Mouse (Mus musculus): ENCODE data around the gene Tomt. TPM values are rescaled to one million over a fixed set of nuclear protein-coding genes. Genes with fewer than 3 reads are reported as not detected.

Tomt gene
- polyA plus RNA-seq, 1 experiment from 2014 or later: 0.46 TPM

DNA sequence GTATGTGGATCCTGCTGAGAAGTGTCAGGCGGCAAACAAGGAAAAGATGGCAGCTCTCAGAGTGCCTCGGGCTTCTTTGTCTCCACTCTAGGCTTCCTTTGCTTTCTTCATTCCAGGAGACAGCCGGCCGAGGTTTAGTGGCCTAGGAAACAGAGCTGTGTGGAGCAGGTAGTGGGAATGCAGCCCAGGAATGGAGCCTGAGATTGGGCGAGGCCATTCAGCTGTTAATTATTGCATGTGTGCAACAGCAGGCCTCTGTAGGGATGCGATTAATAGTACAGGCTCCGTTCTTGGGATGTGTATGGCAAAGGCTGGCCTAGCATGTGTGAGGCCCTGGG is 37.0 kb downstream of the Tomt start:
- Histone ChIP-seq H3K4me2 (no peak overlapping the region), H3K9me3 (replicated peaks) (no peaks in the 10 kb centered on the region), H3K9ac (replicated peaks) (no peak overlapping the region), H3K27me3 (replicated peaks) (no peaks in the 10 kb centered on the region), H3K4me3 (replicated peaks) (no peak overlapping the region), H3K27ac (replicated peaks) (no peak overlapping the region), H3K4me1 (no peaks in the 10 kb centered on the region), H3K36me3 (no peaks in the 10 kb centered on the region)
- no peak for ATAC-seq (ENCODE audit: low FRiP score)
- 64% methylated on average over 7 of the region's 7 CpGs for WGBS

DNA sequence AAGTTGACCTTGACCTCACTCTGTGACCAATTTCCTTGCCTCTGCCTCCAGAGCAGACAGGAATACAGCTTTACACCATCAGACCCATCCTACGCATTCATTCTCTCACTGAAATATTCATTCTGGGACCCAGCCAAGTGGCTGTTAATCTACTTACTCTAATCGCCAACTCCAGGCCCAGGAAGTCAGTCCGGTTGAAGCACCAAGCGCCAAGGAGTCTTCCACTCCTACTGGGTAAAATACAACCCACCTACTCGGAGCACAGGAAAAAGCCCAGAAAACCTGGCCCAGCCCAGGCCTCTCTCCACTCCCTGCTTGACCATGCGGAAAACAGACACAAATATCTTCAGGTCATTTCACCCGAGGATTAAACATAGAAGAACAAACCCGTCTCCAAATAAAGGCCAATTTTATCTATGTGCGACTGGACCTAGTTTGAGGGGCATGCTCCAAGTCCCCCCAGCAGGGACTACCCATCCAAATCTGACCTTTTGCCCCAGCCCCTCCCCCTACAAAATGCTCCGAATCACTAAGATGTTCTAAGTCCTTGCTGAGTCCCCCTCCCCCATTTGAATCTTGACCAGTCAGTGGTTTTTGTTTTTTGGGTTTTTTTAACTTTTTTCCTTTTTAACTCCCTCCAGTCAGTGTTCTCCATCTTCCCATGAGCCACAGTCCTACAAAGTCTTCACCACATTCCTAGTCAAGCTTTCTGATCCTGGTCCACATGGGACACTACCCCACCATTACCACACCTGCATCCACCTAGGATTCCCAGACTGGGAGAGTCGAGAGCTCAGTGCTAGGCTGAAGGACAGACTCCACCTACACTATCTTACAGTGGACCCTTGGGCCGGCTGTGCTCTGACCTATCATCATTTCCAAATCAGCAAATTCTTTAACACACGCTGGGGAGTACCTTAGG is 37.7 kb downstream of the Tomt start:
- Histone ChIP-seq H3K4me2 (no peak overlapping the region), H3K36me3 (no peaks in the 10 kb centered on the region), H3K4me3 (replicated peaks) (no peak overlapping the region), H3K9ac (replicated peaks) (no peak overlapping the region), H3K27me3 (replicated peaks) (no peaks in the 10 kb centered on the region), H3K4me1 (no peaks in the 10 kb centered on the region), H3K27ac (replicated peaks) (no peak overlapping the region), H3K9me3 (replicated peaks) (no peaks in the 10 kb centered on the region)
- WGBS: 63% methylated on average over 13 of the region's 13 CpGs
- no peak for ATAC-seq (ENCODE audit: low FRiP score)

DNA sequence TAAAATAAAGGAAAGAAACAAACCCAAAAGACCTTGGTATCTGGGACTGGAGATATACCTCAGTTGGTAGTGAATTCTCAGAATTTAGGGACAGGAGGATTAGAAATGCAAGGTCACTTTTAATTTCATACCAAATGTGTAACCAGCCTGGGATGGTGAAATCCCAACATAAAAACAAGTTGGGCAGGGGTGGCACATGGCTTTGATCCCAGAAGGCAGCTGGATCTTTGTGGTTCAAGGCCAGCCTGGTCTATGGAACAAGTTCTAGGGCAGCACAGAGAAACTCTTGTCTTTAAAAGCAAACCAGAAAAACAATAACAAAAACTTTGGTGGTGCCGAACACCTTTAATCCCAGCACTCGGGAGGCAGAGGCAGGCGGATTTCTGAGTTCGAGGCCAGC is 38.7 kb downstream of the Tomt start:
- Histone ChIP-seq H3K9me3 (replicated peaks) (no peaks in the 10 kb centered on the region), H3K9ac (replicated peaks) (no peak overlapping the region), H3K27ac (replicated peaks) (no peak overlapping the region), H3K4me3 (replicated peaks) (no peak overlapping the region), H3K27me3 (replicated peaks) (no peaks in the 10 kb centered on the region), H3K36me3 (no peaks in the 10 kb centered on the region), H3K4me2 (no peak overlapping the region), H3K4me1 (no peaks in the 10 kb centered on the region)
- ATAC-seq (ENCODE audit: low FRiP score): no peak
- 93% methylated on average over 4 of the region's 4 CpGs for WGBS

DNA sequence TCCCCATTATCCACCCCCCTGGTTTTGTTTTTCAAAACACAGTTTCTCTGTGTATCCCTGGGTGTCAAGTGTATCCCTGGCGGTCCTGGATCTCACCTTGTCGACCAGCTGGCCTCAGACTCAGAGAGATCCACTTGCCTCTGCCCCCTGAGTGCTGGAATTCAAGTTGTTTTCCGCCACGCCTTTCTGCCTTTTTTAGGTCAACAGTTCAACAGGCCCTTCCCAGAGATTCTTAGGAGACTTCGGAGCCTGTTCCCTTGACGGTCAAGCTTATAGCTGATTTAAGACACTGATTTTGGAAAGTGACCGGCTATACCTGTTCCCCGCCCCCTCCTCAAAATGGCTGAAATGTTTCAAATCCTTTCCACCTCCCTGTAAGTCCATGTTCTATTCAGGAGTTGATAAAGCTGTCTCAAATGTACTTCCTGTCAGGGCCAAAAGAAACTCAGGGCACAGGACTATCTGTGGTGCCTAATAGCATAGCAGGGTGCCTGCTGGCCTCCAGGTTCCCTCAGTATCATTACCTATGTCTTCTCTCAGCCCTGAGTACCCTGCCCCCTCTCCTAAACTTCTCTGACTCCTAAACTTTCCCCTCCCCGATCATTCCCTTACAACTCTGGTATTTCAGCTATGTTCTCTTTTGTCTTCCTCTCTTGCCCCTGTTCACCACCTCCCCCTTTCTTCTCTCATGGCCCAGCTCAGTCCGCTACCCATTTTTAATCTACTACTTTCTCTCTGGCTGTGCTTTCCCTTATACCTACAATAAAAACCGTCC is 39.5 kb downstream of the Tomt start:
- Histone ChIP-seq H3K9ac (replicated peaks) (no peak overlapping the region), H3K27me3 (replicated peaks) (no peaks in the 10 kb centered on the region), H3K27ac (replicated peaks) (no peak overlapping the region), H3K4me3 (replicated peaks) (no peak overlapping the region), H3K4me1 (no peaks in the 10 kb centered on the region), H3K9me3 (replicated peaks) (no peaks in the 10 kb centered on the region), H3K36me3 (no peaks in the 10 kb centered on the region), H3K4me2 (no peak overlapping the region)
- 83% methylated on average over 11 of the region's 11 CpGs for WGBS
- no peak for ATAC-seq (ENCODE audit: low FRiP score)

DNA sequence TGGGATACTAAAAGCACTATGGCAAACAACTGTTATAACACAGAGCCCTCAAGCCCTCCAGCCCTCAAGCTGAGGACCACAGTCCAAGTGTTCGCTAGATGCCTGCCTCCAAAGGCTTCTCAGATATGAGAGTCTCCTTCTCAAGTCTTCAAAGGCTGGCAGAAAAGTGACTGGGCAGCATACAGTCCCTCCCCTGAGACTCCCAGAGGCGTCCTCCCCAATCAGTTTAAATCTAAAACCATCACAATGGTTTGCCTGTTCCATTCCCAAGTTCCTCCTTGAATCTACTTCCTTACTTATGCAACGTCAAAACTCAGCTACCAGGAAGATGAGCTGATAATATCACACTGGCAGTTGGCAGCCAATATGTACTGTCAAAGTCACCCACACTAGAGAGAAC is 42.7 kb downstream of the Tomt start, which contains the start of gene Anapc15:
TSS of gene Anapc15 (plus strand) at position 301 of the 400 bp plus-strand sequence.
- Histone ChIP-seq H3K4me1 (no peaks in the 10 kb centered on the region), H3K4me3 (replicated peaks) (no peak within 1 kb of the TSS), H3K9ac (replicated peaks) (no peak within 1 kb of the TSS), H3K9me3 (replicated peaks) (no peaks in the 10 kb centered on the region), H3K27me3 (replicated peaks) (no peaks in the 10 kb centered on the region), H3K36me3 (no peaks in the 10 kb centered on the region), H3K4me2 (no peak within 1 kb of the TSS), H3K27ac (replicated peaks) (no peak within 1 kb of the TSS)
- WGBS: 83% methylated on average over 3 of the region's 3 CpGs
- no peak for ATAC-seq (ENCODE audit: low FRiP score)

DNA sequence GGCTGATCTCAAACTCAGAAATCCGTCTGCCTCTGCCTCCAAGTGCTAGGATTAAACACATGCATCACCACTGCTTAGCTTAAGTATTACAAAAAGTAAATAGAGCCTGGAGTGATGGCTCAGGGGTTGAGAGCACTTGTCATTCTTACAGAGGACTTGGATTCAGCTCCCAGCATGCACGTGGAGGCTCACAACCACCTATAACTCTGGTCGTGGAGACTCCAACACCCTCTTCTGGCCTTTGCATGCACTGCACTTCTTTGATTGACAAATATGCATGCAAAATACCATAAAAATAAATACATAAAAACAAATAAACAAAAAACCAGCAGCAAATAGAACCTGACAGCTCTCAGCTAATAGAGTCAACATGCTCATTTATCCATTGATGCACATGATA is 43.9 kb downstream of the Tomt start:
- H3K27me3 ChIP-seq (replicated peaks): no peaks in the 10 kb centered on the region
- no peaks in the 10 kb centered on the region for H3K36me3 ChIP-seq
- ATAC-seq (ENCODE audit: low FRiP score): no peak
- no peak overlapping the region for H3K4me3 ChIP-seq (replicated peaks)
- H3K4me2 ChIP-seq: no peak overlapping the region
- H3K27ac ChIP-seq (replicated peaks): no peak overlapping the region
- H3K4me1 ChIP-seq: no peaks in the 10 kb centered on the region
- WGBS: 71% methylated on average over 3 of the region's 3 CpGs
- no peaks in the 10 kb centered on the region for H3K9me3 ChIP-seq (replicated peaks)
- H3K9ac ChIP-seq (replicated peaks): no peak overlapping the region

DNA sequence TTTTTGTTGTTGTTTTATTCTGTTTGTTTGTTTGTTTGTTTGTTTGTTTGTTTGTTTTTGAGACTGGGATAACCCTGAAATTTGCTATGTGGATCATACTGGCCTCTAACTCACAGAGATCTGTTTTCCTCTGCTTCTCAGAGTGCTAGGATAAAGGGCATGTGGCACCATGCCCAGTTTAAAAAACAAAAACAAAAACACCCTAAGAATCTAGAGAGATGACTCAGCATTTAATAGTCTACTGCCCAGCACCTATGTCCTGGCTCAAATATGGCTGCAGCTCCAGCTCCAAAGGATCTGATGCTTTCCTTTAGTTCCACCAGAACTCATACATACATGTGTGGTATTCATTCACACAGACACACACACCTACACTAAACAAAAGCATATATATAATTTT is 45.2 kb downstream of the Tomt start:
- no peaks in the 10 kb centered on the region for H3K9me3 ChIP-seq (replicated peaks)
- no peaks in the 10 kb centered on the region for H3K4me1 ChIP-seq
- no peak overlapping the region for H3K9ac ChIP-seq (replicated peaks)
- ATAC-seq (ENCODE audit: low FRiP score): no peak
- no peak overlapping the region for H3K4me2 ChIP-seq
- no peaks in the 10 kb centered on the region for H3K36me3 ChIP-seq
- no peak overlapping the region for H3K27ac ChIP-seq (replicated peaks)
- no peak overlapping the region for H3K4me3 ChIP-seq (replicated peaks)
- no peaks in the 10 kb centered on the region for H3K27me3 ChIP-seq (replicated peaks)

DNA sequence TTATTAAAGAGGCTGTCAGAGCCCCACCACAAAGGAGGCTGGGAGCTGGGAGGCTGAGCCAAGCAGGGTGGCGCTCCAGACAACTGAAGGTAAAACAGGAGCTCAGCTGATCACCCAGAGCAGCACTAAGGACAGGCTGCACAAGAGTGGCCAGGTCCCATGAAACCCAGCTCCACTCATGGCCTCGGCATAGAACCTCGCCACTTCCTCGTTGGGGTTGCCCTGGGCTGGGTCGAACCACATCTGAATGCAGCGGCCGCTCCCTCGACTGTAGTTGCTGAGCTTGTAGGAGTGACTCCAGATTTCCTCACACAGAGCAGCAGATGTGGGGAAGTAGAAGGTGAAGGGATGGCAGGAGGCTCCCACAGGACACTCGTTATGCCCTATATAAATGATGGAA is 47.8 kb downstream of the Tomt start:
- Histone ChIP-seq H3K4me1 (no peaks in the 10 kb centered on the region), H3K9me3 (replicated peaks) (no peaks in the 10 kb centered on the region), H3K36me3 (no peaks in the 10 kb centered on the region), H3K4me3 (replicated peaks) (no peak overlapping the region), H3K27me3 (replicated peaks) (no peaks in the 10 kb centered on the region), H3K27ac (replicated peaks) (no peak overlapping the region), H3K9ac (replicated peaks) (no peak overlapping the region), H3K4me2 (no peak overlapping the region)
- no peak for ATAC-seq (ENCODE audit: low FRiP score)
- WGBS: 85% methylated on average over 9 of the region's 9 CpGs

DNA sequence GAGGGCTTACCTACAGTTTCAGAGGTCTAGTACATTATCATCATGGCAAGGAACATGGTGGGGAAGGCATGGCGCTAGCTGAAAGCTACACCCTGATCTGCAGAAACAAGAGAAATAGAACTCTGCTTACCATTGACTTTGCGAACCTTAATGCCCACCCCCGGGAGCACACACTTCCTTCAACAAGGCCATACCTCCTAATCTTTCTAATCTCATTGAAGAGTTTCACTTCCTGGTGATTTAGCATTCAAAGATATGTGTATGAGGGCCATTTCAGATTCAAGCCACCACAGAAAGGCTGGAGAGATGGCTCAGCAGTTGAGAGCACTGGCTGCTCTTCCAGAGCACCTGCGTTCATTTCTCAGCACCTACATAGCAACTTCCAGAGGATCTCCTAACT is 49.1 kb downstream of the Tomt start, which contains the start of gene Folr2:
TSS of gene Folr2 (minus strand) at position 101 of the 400 bp plus-strand sequence.
- no peak within 1 kb of the TSS for H3K4me2 ChIP-seq
- ATAC-seq (ENCODE audit: low FRiP score): no peak
- 95% methylated on average over 4 of the region's 4 CpGs for whole genome bisulfite sequencing

DNA sequence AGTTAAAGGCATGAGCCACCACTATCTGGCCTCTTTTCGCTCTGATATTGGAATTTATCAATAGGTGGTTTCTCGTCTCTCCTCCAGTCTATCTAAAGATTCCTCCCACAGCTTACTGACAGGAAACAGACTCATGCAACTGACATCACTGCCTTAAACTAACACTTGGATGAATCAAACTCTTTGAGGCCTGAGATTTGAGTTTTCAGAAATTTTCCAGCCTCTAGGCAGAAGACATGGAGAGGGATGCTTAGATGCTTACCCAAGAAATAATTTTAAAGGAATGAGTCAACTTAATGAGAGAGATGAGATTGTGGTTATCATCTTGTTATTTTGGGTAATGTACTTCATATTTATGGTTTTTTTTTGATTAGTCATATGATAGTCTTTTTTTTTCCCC is 52.3 kb downstream of the Tomt start:
- 89% methylated on average over 2 of the region's 2 CpGs for WGBS
- Histone ChIP-seq H3K9ac (replicated peaks) (no peak overlapping the region), H3K27ac (replicated peaks) (no peak overlapping the region), H3K4me3 (replicated peaks) (no peak overlapping the region), H3K36me3 (no peaks in the 10 kb centered on the region), H3K27me3 (replicated peaks) (no peaks in the 10 kb centered on the region), H3K4me1 (no peaks in the 10 kb centered on the region), H3K4me2 (no peak overlapping the region), H3K9me3 (replicated peaks) (no peaks in the 10 kb centered on the region)
- ATAC-seq (ENCODE audit: low FRiP score): no peak

More for the DNA sequence above, 49.1 kb downstream of the Tomt start, which contains the start of gene Folr2:
- no peak within 1 kb of the TSS for H3K9ac ChIP-seq (replicated peaks)
- no peaks in the 10 kb centered on the region for H3K27me3 ChIP-seq (replicated peaks)
- H3K4me3 ChIP-seq (replicated peaks): no peak within 1 kb of the TSS
- H3K36me3 ChIP-seq: no peaks in the 10 kb centered on the region
- H3K9me3 ChIP-seq (replicated peaks): no peaks in the 10 kb centered on the region
- no peak within 1 kb of the TSS for H3K27ac ChIP-seq (replicated peaks)
- no peaks in the 10 kb centered on the region for H3K4me1 ChIP-seq

DNA sequence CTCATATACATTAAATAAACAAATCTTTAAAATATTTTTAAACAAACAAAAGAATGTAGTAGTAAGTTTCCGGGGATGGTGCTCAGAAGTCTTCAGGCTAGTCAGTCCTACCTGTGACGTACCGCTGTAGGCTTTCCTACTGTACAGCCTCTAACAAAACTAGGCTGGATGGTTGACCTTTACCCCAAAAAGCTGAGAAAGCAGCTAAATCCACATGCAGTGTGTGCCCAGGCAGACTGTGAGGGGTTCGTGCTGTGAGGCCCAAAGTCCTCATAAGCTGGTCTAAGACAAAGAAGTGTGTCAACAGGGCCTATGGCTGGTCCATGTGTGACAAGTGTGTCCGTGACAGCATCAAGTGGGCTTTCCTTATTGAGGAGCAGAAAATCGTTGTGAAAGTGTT is 53.3 kb downstream of the Tomt start:
- Histone ChIP-seq H3K4me3 (replicated peaks) (no peak overlapping the region), H3K9me3 (replicated peaks) (no peaks in the 10 kb centered on the region), H3K4me2 (no peak overlapping the region), H3K27me3 (replicated peaks) (no peaks in the 10 kb centered on the region), H3K4me1 (no peaks in the 10 kb centered on the region), H3K36me3 (no peaks in the 10 kb centered on the region), H3K9ac (replicated peaks) (no peak overlapping the region), H3K27ac (replicated peaks) (no peak overlapping the region)
- 88% methylated on average over 6 of the region's 6 CpGs for WGBS
- ATAC-seq (ENCODE audit: low FRiP score): no peak

DNA sequence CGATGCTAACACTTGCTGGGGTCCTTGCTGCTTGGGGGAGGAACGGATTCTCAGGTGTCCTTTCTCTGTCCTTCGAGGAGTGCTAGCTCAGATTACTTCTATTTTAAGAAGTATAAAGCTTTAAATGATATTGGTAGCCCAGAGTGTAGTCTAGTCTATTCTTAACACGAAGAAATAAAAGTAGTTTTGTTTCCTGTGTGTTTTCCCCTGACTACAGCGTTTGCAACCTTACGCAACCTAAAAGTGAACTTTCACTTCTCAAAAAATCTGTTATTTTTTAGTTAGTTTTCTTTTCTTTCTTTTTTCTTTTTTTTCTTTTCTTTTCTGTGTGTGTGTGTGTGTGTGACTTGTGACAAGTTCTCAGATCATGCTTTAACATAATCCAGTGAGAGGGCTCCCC is 54.5 kb downstream of the Tomt start:
- Histone ChIP-seq H3K9me3 (replicated peaks) (no peaks in the 10 kb centered on the region), H3K4me2 (no peak overlapping the region), H3K9ac (replicated peaks) (no peak overlapping the region), H3K36me3 (no peaks in the 10 kb centered on the region), H3K27me3 (replicated peaks) (no peaks in the 10 kb centered on the region), H3K4me3 (replicated peaks) (no peak overlapping the region), H3K27ac (replicated peaks) (no peak overlapping the region), H3K4me1 (no peaks in the 10 kb centered on the region)
- WGBS: 86% methylated on average over 6 of the region's 6 CpGs
- no peak for ATAC-seq (ENCODE audit: low FRiP score)
